Mouse (Mus musculus): ENCODE results near the gene Snx27.

GRCm38 (mm10) chr3:94472447-94473114, 109.9 kb downstream of the Snx27 start:
- no peak for TF ChIP-seq POLR2A (IDR thresholded peaks at IDR 0.05; ENCODE audit: insufficient read depth, low read depth, low read length)
- TF ChIP-seq CTCF (IDR thresholded peaks at IDR 0.05; ENCODE audit: insufficient read depth, low read depth, low read length): no peak

Measured in olfactory bulb, adult 2 months (tissue).